Mouse (Mus musculus): ENCODE data around the gene Gm6614.
"Not testable (repeated sequence)": the region's sequence is repeated elsewhere in the genome, so short reads cannot be mapped to it uniquely, and the experiment has no call there.

The Gm6614 gene

GRCm38 (mm10) chr6:142011364-142011955 is at the start of gene Gm6614:
Gene Gm6614 (minus strand): TSS chr6:142011414.
- no peak for DNase-seq (ENCODE audit: low read depth, low spot score)

GRCm38 (mm10) chr6:142058281-142058680 is 47.1 kb upstream of the Gm6614 start:
- not testable (repeated sequence) for DNase-seq (ENCODE audit: low read depth, low spot score)

- no peak for DNase-seq (ENCODE audit: low read depth, low spot score)
Observed at GRCm38 (mm10) chr6:142047689-142048088, 36.5 kb upstream of the Gm6614 start.

- DNase-seq (ENCODE audit: low read depth, low spot score) = no peak
Observed at GRCm38 (mm10) chr6:142045746-142046145, 34.5 kb upstream of the Gm6614 start.

GRCm38 (mm10) chr6:142041896-142042295 is 30.7 kb upstream of the Gm6614 start:
- no peak for DNase-seq (ENCODE audit: low read depth, low spot score)

- peak; percentile 24 for DNase-seq (ENCODE audit: low read depth, low spot score)
Observed at GRCm38 (mm10) chr6:142040306-142041175, 29.3 kb upstream of the Gm6614 start.

- DNase-seq (ENCODE audit: low read depth, low spot score) = no peak
Observed at GRCm38 (mm10) chr6:142035771-142036170, 24.6 kb upstream of the Gm6614 start.

GRCm38 (mm10) chr6:142021671-142022070 is 10.5 kb upstream of the Gm6614 start:
- no peak for DNase-seq (ENCODE audit: low read depth, low spot score)

GRCm38 (mm10) chr6:141986772-141987171 is 24.4 kb downstream of the Gm6614 start:
- DNase-seq (ENCODE audit: low read depth, low spot score) = no peak

GRCm38 (mm10) chr6:141984644-141985043 is 26.6 kb downstream of the Gm6614 start:
- no peak for DNase-seq (ENCODE audit: low read depth, low spot score)

- no peak for DNase-seq (ENCODE audit: low read depth, low spot score)
Observed at GRCm38 (mm10) chr6:141962420-141962819, 48.8 kb downstream of the Gm6614 start.

GRCm38 (mm10) chr6:141961861-141962260 is 49.4 kb downstream of the Gm6614 start:
- no peak for DNase-seq (ENCODE audit: low read depth, low spot score)

- no peak for DNase-seq (ENCODE audit: low read depth, low spot score)
Observed at GRCm38 (mm10) chr6:141960482-141960881, 50.7 kb downstream of the Gm6614 start.

- no peak for DNase-seq (ENCODE audit: low read depth, low spot score)
Observed at GRCm38 (mm10) chr6:141946862-141947261, 64.4 kb downstream of the Gm6614 start, which contains the start of gene Slco1a1. Gene Slco1a1 (minus strand): TSS chr6:141946962.

GRCm38 (mm10) chr6:141940451-141940850 is 70.8 kb downstream of the Gm6614 start:
- no peak for DNase-seq (ENCODE audit: low read depth, low spot score)

All from CD4-positive, CD25-positive, alpha-beta regulatory T cell, adult 2 months (primary cell).